Comparison of ENCODE assay signal across 12 mouse cellular contexts in the genomic region with DNA sequence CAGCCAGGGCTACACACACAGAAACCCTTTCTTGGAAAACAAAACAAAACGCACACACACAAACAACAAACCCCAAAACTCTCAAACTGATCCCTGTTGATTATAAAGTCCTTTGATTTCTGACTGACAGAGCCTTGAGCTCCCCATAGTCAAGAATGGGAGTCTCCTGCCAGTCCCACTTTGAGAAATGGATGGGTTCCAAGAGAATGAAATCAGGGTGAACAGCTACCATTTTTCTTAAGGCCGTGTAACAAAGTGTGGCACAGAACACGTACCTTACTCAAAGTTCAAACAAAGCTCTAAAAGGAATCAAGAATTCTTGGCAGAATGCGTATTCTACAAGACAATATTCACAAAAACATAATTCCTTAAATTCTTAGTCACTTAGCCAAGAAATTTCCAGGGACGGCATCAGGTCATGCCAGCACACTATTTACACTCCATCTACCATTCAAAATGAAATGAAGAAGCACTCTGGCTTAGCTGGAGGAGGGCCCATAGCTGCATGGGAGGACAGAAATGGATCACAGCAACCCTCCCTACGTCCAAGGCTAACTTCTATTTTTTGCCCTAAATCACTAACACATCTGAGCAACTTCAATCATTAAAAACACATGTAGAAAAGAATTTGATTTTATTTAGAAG. TPM values are rescaled to one million over a fixed set of nuclear protein-coding genes. Genes with fewer than 3 reads are reported as not detected.
DNase-seq lines count a peak whose midpoint lies in the region; ATAC-seq and TF ChIP-seq lines count a peak whose summit lies in the region.
"Had no signal": no experiment of that assay in that cellular context is flagged by ENCODE, and none has a peak within 500 bp of the region (broad histone marks: within the 10 kb centered on the region; RNA-seq: fewer than 3 reads in every experiment).

No protein-coding gene starts in this region.

- no peaks in the 10 kb centered on the region for H3K9me3 ChIP-seq in heart, embryonic 11.5 days (replicated peaks; ENCODE audit: control insufficient read depth, low read length)
- H3K9me3 ChIP-seq in limb, embryonic 15.5 days, result no peaks in the 10 kb centered on the region

- no peak overlapping the region for H3K9ac ChIP-seq in heart, embryonic 11.5 days (ENCODE audit: low read depth, low read length)
- no peak overlapping the region for H3K9ac ChIP-seq in liver, adult 2 months (ENCODE audit: low read depth, low read length)
- no peak overlapping the region for H3K9ac ChIP-seq in limb, embryonic 15.5 days
- H3K9ac ChIP-seq: liver, postnatal 0 days had no signal

- 85% methylated on average over 6 of the region's 6 CpGs for WGBS in heart, embryonic 11.5 days (ENCODE audit: insufficient replicate concordance)
- 62% methylated on average over 6 of the region's 6 CpGs for WGBS in liver, adult 2 months
- WGBS in limb, embryonic 15.5 days, result 48% methylated on average over 6 of the region's 6 CpGs

- peaks cover 15% of the 10 kb centered on the region; the same call in 1 of the 2 replicates for H3K79me2 ChIP-seq in liver, adult 2 months (ENCODE audit: control insufficient read depth, insufficient read depth, low read length)

- H3K36me3 ChIP-seq in heart, embryonic 11.5 days (ENCODE audit: control insufficient read depth, insufficient read depth, low read length), result peaks cover 11% of the 10 kb centered on the region; the same call in 1 of the 2 replicates
- H3K36me3 ChIP-seq in liver, adult 2 months (ENCODE audit: control insufficient read depth, insufficient read depth, low read length), result no peaks in the 10 kb centered on the region
- peaks cover 22% of the 10 kb centered on the region for H3K36me3 ChIP-seq in limb, embryonic 15.5 days

- H3K4me2 ChIP-seq in heart, embryonic 11.5 days, result peak overlapping the region; percentile 16; the same call in 1 of the 2 replicates
- H3K4me2 ChIP-seq in limb, embryonic 15.5 days, result peak overlapping the region; percentile 79

- no peaks in the 10 kb centered on the region for H3K27me3 ChIP-seq in heart, embryonic 11.5 days (ENCODE audit: control insufficient read depth, insufficient read depth, low read length)
- H3K27me3 ChIP-seq in liver, adult 2 months (ENCODE audit: control insufficient read depth, insufficient read depth, low read length), result no peaks in the 10 kb centered on the region
- no peaks in the 10 kb centered on the region for H3K27me3 ChIP-seq in limb, embryonic 15.5 days

- no peak for DNase-seq in heart, postnatal 4 days
- peak; percentile 55 for DNase-seq in liver, adult 2 months (ENCODE audit: extremely low read depth, low read depth, low spot score)
- DNase-seq in liver, result no peak
- no peak for DNase-seq in cerebellum, adult 11-12 months
- no peak for DNase-seq in cerebellum, postnatal 36 days
- DNase-seq: adrenal gland, postnatal 36 days; embryo, embryonic 11 days; gastrocnemius, postnatal 36 days; liver, postnatal 0 days had no signal

- TF ChIP-seq CTCF in liver, adult 2 months (IDR thresholded peaks at IDR 0.05; ENCODE audit: low read depth, low read length), result no peak

- no peak overlapping the region for H3K4me3 ChIP-seq in heart, embryonic 11.5 days (ENCODE audit: low read depth, low read length)
- no peak overlapping the region for H3K4me3 ChIP-seq in liver, adult 2 months (ENCODE audit: insufficient read depth, low read depth, low read length)
- peak overlapping the region; percentile 26 for H3K4me3 ChIP-seq in brown adipose tissue, adult 24 weeks (ENCODE audit: insufficient read depth, low read depth, low read length)
- H3K4me3 ChIP-seq in limb, embryonic 15.5 days, result peak overlapping the region; percentile 84

- peaks cover 17% of the 10 kb centered on the region; the same call in 1 of the 2 replicates for H3K4me1 ChIP-seq in heart, embryonic 11.5 days (ENCODE audit: control insufficient read depth, insufficient read depth, low read length)
- H3K4me1 ChIP-seq in liver, adult 2 months (ENCODE audit: control insufficient read depth, insufficient read depth, low read length), result peaks cover 6% of the 10 kb centered on the region; the same call in 1 of the 2 replicates
- H3K4me1 ChIP-seq in brown adipose tissue, adult 24 weeks (ENCODE audit: control insufficient read depth, insufficient read depth, insufficient read length, low read length), result peaks cover 13% of the 10 kb centered on the region
- peaks cover 37% of the 10 kb centered on the region for H3K4me1 ChIP-seq in limb, embryonic 15.5 days

- TF ChIP-seq POLR2A in liver, adult 2 months (IDR thresholded peaks at IDR 0.05; ENCODE audit: extremely low read depth, insufficient read depth, low read length), result no peak

- ATAC-seq in heart, embryonic 11.5 days (replicated peaks; ENCODE audit: insufficient number of reproducible peaks, low FRiP score, low TSS enrichment), result no peak
- ATAC-seq in limb, embryonic 15.5 days (ENCODE audit: insufficient number of reproducible peaks, low FRiP score, low TSS enrichment, low read depth), result no peak
- ATAC-seq: liver, postnatal 0 days had no signal

- H3K27ac ChIP-seq in heart, embryonic 11.5 days (ENCODE audit: low read depth, low read length), result no peak overlapping the region
- H3K27ac ChIP-seq in liver, adult 2 months (replicated peaks; ENCODE audit: insufficient read depth, low read depth, low read length), result no peak overlapping the region
- H3K27ac ChIP-seq in brown adipose tissue, adult 24 weeks (replicated peaks; ENCODE audit: low read depth, low read length), result peak overlapping the region; percentile 36; the same call in 1 of the 2 replicates
- no peak overlapping the region for H3K27ac ChIP-seq in limb, embryonic 15.5 days

RNA-seq across cellular contexts. Expression of a gene that starts 3.3 kb away (rescaled TPM):
- polyA plus RNA-seq in heart, embryonic 11.5 days (2014; fragmentation: Nextera tagmentation; extraction: Ambion mirVana), result 12.9 and 17.4 TPM in 2 replicates
- total RNA-seq in heart, postnatal 4 days (2021), result 10 to 100 TPM; 78.5 to 83.2 TPM
- 10.5 and 11.9 TPM in 2 replicates for total RNA-seq in liver, adult 2 months (2014; rRNA removed)
- polyA plus RNA-seq in liver, adult 2 months (2012; rRNA removed), result 4.9 and 5.4 TPM in 2 replicates
- polyA plus RNA-seq in brown adipose tissue, adult 24 weeks (2012; ENCODE audit: insufficient read depth, insufficient read length, missing spikeins), result 27.8 and 28.3 TPM in 2 replicates
- polyA plus RNA-seq in limb, embryonic 15.5 days (2015; fragmentation: Nextera tagmentation; extraction: Ambion mirVana), result 36.2 and 39.4 TPM in 2 replicates

Comparison
In these comparisons a context has a peak if more than half of its experiments do, and no peak if none do; other contexts are left out.
1. H3K4me3 ChIP-seq: peak in brown adipose tissue, adult 24 weeks (single experiment) and limb, embryonic 15.5 days (single experiment); none in heart, embryonic 11.5 days (single experiment) and liver, adult 2 months (single experiment).